In the genomic region with DNA sequence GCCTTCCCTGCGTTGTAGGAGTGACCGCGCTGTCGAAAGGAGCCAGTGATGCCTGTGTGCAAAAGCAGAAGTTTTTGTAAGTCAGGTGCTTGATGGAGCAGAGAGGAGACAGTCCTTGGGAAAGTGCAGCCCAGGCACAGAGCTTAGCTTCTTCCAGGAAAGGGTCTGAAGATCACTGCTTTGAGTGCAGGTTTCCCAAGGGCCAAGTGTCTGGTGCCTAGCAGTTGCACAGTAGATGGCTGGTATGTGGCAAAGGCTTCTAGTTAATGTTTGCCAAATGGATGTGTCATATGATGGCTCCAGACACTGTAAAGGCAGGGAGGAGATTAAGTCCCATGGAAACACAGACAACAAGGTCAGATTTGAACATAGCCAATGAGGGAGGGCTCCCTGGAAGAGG, we compare ENCODE assay signal across 15 mouse cellular contexts. TPM values are rescaled to one million over a fixed set of nuclear protein-coding genes. Genes with fewer than 3 reads are reported as not detected.
DNase-seq lines count a peak whose midpoint lies in the region; ATAC-seq lines count a peak whose summit lies in the region.
"Had no signal": no experiment of that assay in that cellular context is flagged by ENCODE, and none has a peak within 500 bp of the region (broad histone marks: within the 10 kb centered on the region; RNA-seq: fewer than 3 reads in every experiment).

No protein-coding gene starts in this region.

- no peaks in the 10 kb centered on the region for H3K27me3 ChIP-seq in heart, embryonic 10.5 days (ENCODE audit: insufficient read depth, poor library complexity, severe bottlenecking)
- no peaks in the 10 kb centered on the region for H3K27me3 ChIP-seq in midbrain, embryonic 12.5 days
- no peaks in the 10 kb centered on the region for H3K27me3 ChIP-seq in midbrain, embryonic 14.5 days (ENCODE audit: control insufficient read depth, insufficient read depth, low read length)
- H3K27me3 ChIP-seq: neural tube, embryonic 12.5 days had no signal

- no peaks in the 10 kb centered on the region for H3K9me3 ChIP-seq in heart, embryonic 10.5 days
- H3K9me3 ChIP-seq in midbrain, embryonic 12.5 days = no peaks in the 10 kb centered on the region
- no peaks in the 10 kb centered on the region for H3K9me3 ChIP-seq in midbrain, embryonic 14.5 days (ENCODE audit: control insufficient read depth, low read length)
- H3K9me3 ChIP-seq: embryonic facial prominence, embryonic 13.5 days; neural tube, embryonic 12.5 days had no signal

- no peak overlapping the region for H3K4me3 ChIP-seq in heart, embryonic 10.5 days
- no peak overlapping the region for H3K4me3 ChIP-seq in midbrain, embryonic 12.5 days
- no peak overlapping the region for H3K4me3 ChIP-seq in midbrain, embryonic 14.5 days (replicated peaks; ENCODE audit: low read depth, low read length)
- H3K4me3 ChIP-seq: embryonic facial prominence, embryonic 13.5 days; neural tube, embryonic 12.5 days had no signal

- H3K4me2 ChIP-seq in midbrain, embryonic 12.5 days (replicated peaks) = no peak overlapping the region
- H3K4me2 ChIP-seq in midbrain, embryonic 14.5 days (ENCODE audit: low read length) = no peak overlapping the region
- H3K4me2 ChIP-seq: embryonic facial prominence, embryonic 13.5 days; neural tube, embryonic 12.5 days had no signal

- intact Hi-C loops in heart, postnatal 14 days (cut with DNase I) = no loop called here

- no peaks in the 10 kb centered on the region for H3K36me3 ChIP-seq in heart, embryonic 10.5 days
- no peaks in the 10 kb centered on the region for H3K36me3 ChIP-seq in midbrain, embryonic 12.5 days
- H3K36me3 ChIP-seq in midbrain, embryonic 14.5 days (ENCODE audit: control insufficient read depth, insufficient read depth, low read length) = no peaks in the 10 kb centered on the region
- H3K36me3 ChIP-seq: embryonic facial prominence, embryonic 13.5 days; neural tube, embryonic 12.5 days had no signal

- peak overlapping the region; percentile 69 for H3K27ac ChIP-seq in heart, embryonic 10.5 days
- peak overlapping the region; percentile 79; the same call in 1 of the 2 replicates for H3K27ac ChIP-seq in midbrain, embryonic 12.5 days (replicated peaks)
- H3K27ac ChIP-seq in midbrain, embryonic 14.5 days (replicated peaks; ENCODE audit: low read depth, low read length) = no peak overlapping the region
- H3K27ac ChIP-seq: embryonic facial prominence, embryonic 13.5 days; macrophage; neural tube, embryonic 12.5 days had no signal

- ATAC-seq in midbrain, embryonic 12.5 days (ENCODE audit: low FRiP score, low read depth) = no peak
- no peak for ATAC-seq in midbrain, embryonic 14.5 days (ENCODE audit: low FRiP score, low TSS enrichment)
- no peak for ATAC-seq in cerebellum, adult (ENCODE audit: insufficient number of reproducible peaks, low FRiP score, low TSS enrichment)

- DNase-seq in heart, embryonic 10.5 days (ENCODE audit: low spot score) = no peak
- DNase-seq in heart, postnatal 14 days = no peak
- DNase-seq in midbrain, embryonic 14.5 days = no peak
- peak; percentile 51 to 82 for DNase-seq in kidney, postnatal 25 days
- DNase-seq in spleen, postnatal 4 days (ENCODE audit: low spot score in 2 of 2) = no peak
- no peak for DNase-seq in urinary bladder, postnatal 10 days (ENCODE audit: low spot score)
- DNase-seq: cerebellum, adult 11-12 months; lung, adult 2 months; right cerebral cortex, postnatal 25 days; thymus, adult 2 months had no signal

- H3K9ac ChIP-seq in midbrain, embryonic 12.5 days (replicated peaks) = no peak overlapping the region
- no peak overlapping the region for H3K9ac ChIP-seq in midbrain, embryonic 14.5 days (replicated peaks; ENCODE audit: low read length)
- H3K9ac ChIP-seq: embryonic facial prominence, embryonic 13.5 days; neural tube, embryonic 12.5 days had no signal

- peaks cover 74% of the 10 kb centered on the region for H3K4me1 ChIP-seq in heart, embryonic 10.5 days
- H3K4me1 ChIP-seq in midbrain, embryonic 12.5 days = peaks cover 78% of the 10 kb centered on the region
- peaks cover 56% of the 10 kb centered on the region for H3K4me1 ChIP-seq in midbrain, embryonic 14.5 days (ENCODE audit: control insufficient read depth, insufficient read depth, low read length)

- 95% methylated on average over 4 of the region's 4 CpGs for WGBS in heart, embryonic 10.5 days
- WGBS in midbrain, embryonic 12.5 days = 95% methylated on average over 4 of the region's 4 CpGs
- WGBS in midbrain, embryonic 14.5 days = 95% methylated on average over 4 of the region's 4 CpGs

RNA-seq across cellular contexts. Expression of gene Plekha6, which starts 49.9 kb away (rescaled TPM):
- polyA plus RNA-seq in heart, embryonic 10.5 days (2016; fragmentation: Nextera tagmentation; extraction: Ambion mirVana) = 13.5 and 14.2 TPM in 2 replicates
- 10 to 100 TPM; 69.0 to 81.8 TPM for total RNA-seq in heart, postnatal 14 days (2021)
- 27.7 and 36.1 TPM in 2 replicates for polyA plus RNA-seq in midbrain, embryonic 12.5 days (2016; fragmentation: Nextera tagmentation; extraction: Ambion mirVana)
- 18.4 and 25.4 TPM in 2 replicates for polyA plus RNA-seq in midbrain, embryonic 14.5 days (2014; fragmentation: Nextera tagmentation; extraction: Ambion mirVana)
- polyA plus RNA-seq: macrophage had no signal

Comparison
In these comparisons a context has a peak if more than half of its experiments do, and no peak if none do; other contexts are left out.
1. DNase-seq: peak in kidney, postnatal 25 days (2 of 2); none in heart, embryonic 10.5 days (single experiment), heart, postnatal 14 days (0 of 2), midbrain, embryonic 14.5 days (single experiment), spleen, postnatal 4 days (0 of 2) and urinary bladder, postnatal 10 days (single experiment).